Mouse (Mus musculus): ENCODE measurements around the gene Zfp770. TPM values are rescaled to one million over a fixed set of nuclear protein-coding genes. Genes with fewer than 3 reads are reported as not detected.

Zfp770 gene
- polyA plus RNA-seq (2015; fragmentation: Nextera tagmentation; extraction: Ambion mirVana), result 2.5 and 2.9 TPM in 2 replicates

DNA sequence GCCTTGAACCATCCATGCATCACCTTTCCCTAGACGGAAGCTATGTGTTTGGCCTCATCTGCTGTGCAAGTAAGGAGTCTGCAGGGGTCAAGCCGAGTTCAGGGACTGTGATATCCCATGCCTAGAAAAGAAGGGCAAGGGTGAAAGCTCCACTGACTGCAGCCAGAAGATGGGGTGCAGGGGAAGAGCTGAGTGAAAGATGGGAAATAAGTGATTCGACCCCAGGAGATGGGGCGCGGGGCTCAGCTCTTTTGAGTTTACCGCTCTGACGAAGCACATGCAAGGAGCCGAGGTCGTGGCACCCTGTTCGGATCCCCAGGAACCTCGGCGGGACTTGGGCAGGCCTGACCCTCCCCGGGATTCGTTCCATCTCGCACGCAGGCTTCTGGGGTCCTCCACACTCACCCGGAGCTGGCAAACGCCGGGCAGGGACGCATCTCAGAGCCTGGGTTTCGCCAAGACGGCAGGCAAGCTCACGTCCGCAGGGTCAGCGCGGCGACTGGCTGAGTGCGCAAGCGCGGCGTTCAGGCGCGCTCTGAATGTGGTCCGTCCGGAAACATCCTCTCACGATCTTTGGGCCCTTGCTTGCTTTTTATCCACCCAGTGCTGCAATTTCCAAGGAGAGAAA, at the start of gene Zfp770:
TSS of gene Zfp770 (minus strand) at position 538 of the 628 bp plus-strand sequence.

DNA sequence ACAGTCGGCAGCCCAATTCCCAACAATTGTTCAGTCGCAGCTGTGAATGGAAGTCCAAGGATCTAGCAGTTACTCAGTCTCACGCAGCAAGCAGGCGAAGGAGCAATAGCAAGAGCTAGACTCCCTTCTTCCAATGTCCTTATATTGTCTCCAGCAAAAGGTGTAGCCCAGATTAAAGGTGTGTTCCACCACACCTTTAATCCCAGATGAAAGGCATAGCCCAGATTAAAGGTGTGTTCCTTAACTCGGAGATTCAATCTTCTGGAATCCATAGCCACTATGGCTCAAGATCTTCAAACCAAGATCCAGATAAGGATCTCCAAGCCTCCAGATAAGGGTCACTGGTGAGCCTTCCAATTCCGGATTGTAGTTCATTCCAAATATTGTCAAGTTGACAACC, 14.3 kb downstream of the Zfp770 start, which contains the start of gene Aqr:
TSS of gene Aqr (minus strand) at position 101 of the 400 bp plus-strand sequence.

Other genes starting within 250 kb of the Zfp770 start
- gene Gjd2, start 187.8 kb downstream of the Zfp770 start, polyA plus RNA-seq (2015; fragmentation: Nextera tagmentation; extraction: Ambion mirVana), result not detected in 2 replicates
- gene Actc1, start 147.9 kb downstream of the Zfp770 start, polyA plus RNA-seq (2015; fragmentation: Nextera tagmentation; extraction: Ambion mirVana), result 1.2 TPM in 2 replicates
- gene Aqr, start 14.4 kb downstream of the Zfp770 start, polyA plus RNA-seq (2015; fragmentation: Nextera tagmentation; extraction: Ambion mirVana), result 33.4 and 35.9 TPM in 2 replicates

Data from spleen, postnatal 0 days (tissue).